Mouse (Mus musculus) embryonic facial prominence, embryonic 11.5 days (tissue): ENCODE data around the gene Dynlrb1. TPM values are rescaled to one million over a fixed set of nuclear protein-coding genes. Genes with fewer than 3 reads are reported as not detected.

Experiments used
- ATAC-seq: fragments of 200-750 bp; cut with Nextera tagmentation; replicated peaks from 2 replicates; pipeline ENCODE4 v1.8.0; 2017; ENCODE audit warnings: low read depth; ENCODE audit not compliant: insufficient number of reproducible peaks, low FRiP score, low TSS enrichment
- DNase-seq: peaks from one replicate; pipeline ENCODE4 v3.0.0-alpha.2; 2015; ENCODE audit warnings: low spot score
- H3K27ac ChIP-seq: fragments of 300-500 bp; sonication (generic); replicated peaks from 2 replicates; pipeline ENCODE4 v1.5.1; 2014; ENCODE audit warnings: mild to moderate bottlenecking, low read depth, low read length, control low read depth
- H3K27me3 ChIP-seq: fragments of 300-500 bp; sonication (generic); 2 replicates; pipeline ENCODE4 v1.6.1; 2014; ENCODE audit warnings: mild to moderate bottlenecking, low read length, moderate library complexity, mixed read lengths; ENCODE audit not compliant: control insufficient read depth, insufficient read depth
- H3K36me3 ChIP-seq: fragments of 300-500 bp; sonication (generic); replicated peaks from 2 replicates; pipeline ENCODE4 v1.6.1; 2014; ENCODE audit warnings: low read depth, mild to moderate bottlenecking, low read length, moderate library complexity, mixed read lengths; ENCODE audit not compliant: control insufficient read depth, insufficient read depth
- H3K4me1 ChIP-seq: fragments of 300-500 bp; sonication (generic); 2 replicates; pipeline ENCODE4 v1.6.1; 2014; ENCODE audit warnings: low read length, mixed read lengths; ENCODE audit not compliant: control insufficient read depth, insufficient read depth
- H3K4me2 ChIP-seq: fragments of 300-500 bp; sonication (generic); 2 replicates; pipeline ENCODE4 v1.6.1; 2014; ENCODE audit warnings: low read depth, mild to moderate bottlenecking, control low read depth, low read length, moderate library complexity
- H3K4me3 ChIP-seq: fragments of 300-500 bp; sonication (generic); 2 replicates; pipeline ENCODE4 v1.5.1; 2014; ENCODE audit warnings: low read depth, low read length, control low read depth
- H3K9ac ChIP-seq: fragments of 300-500 bp; sonication (generic); replicated peaks from 2 replicates; pipeline ENCODE4 v1.6.1; 2014; ENCODE audit warnings: mild to moderate bottlenecking, control low read depth, low read length
- H3K9me3 ChIP-seq: fragments of 300-500 bp; sonication (generic); replicated peaks from 2 replicates; pipeline ENCODE4 v1.6.1; 2016; ENCODE audit warnings: mild to moderate bottlenecking, low read length, inconsistent platforms, mixed read lengths; ENCODE audit not compliant: control insufficient read depth
- WGBS: fragments of 180-500 bp; shearing (Covaris S2); extraction: QIAGEN DNeasy Blood & Tissue Kit; methylation state at CpG from one replicate; pipeline ENCODE4 v1.1.7; 2014; 5-methylcytosine and 5-hydroxymethylcytosine counted together
- polyA plus RNA-seq: library from polyadenylated mRNA; unstranded; fragments of >200 nt; fragmentation: Nextera tagmentation; extraction: Ambion mirVana; gene quantifications from 2 replicates; pipeline ENCODE4 v1.2.1, GENCODE M21; 2014

Dynlrb1 gene
- polyA plus RNA-seq, 1 experiment from 2014 or later, result 515 TPM

DNA sequence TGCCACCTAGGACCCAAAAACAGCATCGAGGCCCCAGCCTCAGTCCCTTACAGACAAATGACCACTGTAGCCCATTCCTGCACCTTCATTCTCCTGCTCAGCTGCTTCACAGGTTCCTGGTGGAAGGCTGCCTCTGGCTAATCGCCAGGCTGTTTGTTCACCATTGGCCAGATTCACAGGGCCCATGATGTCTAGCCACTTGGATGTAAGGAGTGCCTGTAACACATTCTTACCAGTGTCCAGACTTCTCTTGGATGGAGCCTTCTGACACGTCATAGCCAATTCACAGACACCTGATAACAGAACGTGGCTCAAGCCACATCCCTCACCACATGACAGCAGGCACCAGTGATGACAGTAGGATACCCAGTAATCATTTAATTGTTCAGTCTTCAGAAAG is 9.9 kb downstream of the Dynlrb1 start:
- DNase-seq, result no peak
- Histone ChIP-seq H3K4me1 (no peaks in the 10 kb centered on the region), H3K4me2 (no peak overlapping the region), H3K27ac (no peak overlapping the region), H3K27me3 (no peaks in the 10 kb centered on the region), H3K9ac (no peak overlapping the region), H3K9me3 (no peaks in the 10 kb centered on the region), H3K36me3 (peaks cover 24% of the 10 kb centered on the region), H3K4me3 (no peak overlapping the region)
- 94% methylated on average over 4 of the region's 4 CpGs for WGBS
- no peak for ATAC-seq

DNA sequence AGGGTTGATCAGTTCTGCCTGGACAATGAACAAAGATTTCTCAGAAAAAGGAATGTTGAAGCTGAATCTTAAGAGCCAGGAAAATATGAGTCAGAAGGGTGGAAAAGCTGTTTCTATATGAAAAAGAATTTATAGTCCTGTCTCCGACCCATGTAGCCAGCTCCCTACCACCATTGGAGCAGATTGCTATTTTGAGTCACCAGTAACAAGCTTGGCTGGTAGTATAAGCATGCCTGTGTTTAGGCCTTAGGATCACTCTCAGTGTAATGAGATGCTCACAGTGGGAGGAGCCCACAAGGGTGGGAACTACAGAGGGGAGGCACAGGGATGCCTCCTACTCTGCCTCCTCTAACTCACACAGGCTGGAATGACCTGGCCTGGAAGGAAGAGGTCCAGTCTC is 11.9 kb downstream of the Dynlrb1 start:
- ATAC-seq (no peak), DNase-seq (no peak)
- Histone ChIP-seq H3K36me3 (peaks cover 24% of the 10 kb centered on the region), H3K4me2 (no peak overlapping the region), H3K27me3 (no peaks in the 10 kb centered on the region), H3K9me3 (no peaks in the 10 kb centered on the region), H3K4me1 (no peaks in the 10 kb centered on the region), H3K27ac (no peak overlapping the region), H3K9ac (no peak overlapping the region), H3K4me3 (no peak overlapping the region)
- 93% methylated on average over 1 of the region's 1 CpGs for whole genome bisulfite sequencing

DNA sequence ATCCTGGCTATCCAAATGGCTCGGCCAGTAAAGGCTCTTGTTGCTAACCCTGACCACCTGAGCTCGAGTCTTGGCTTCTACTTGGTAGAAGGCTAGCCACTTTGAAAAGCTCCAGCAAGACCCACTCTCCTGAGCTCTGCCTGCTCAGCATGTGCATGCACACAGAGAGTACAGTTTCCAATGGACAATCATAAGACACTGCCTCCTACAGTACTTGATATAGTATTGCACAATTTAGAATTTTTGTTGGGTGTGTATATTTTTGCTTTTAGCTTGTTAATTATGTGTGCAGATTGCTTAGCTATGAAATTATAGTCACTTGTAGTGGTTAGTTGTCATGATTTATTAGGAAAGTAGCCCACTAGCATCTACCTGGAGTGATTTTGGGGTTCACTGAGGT is 12.4 kb downstream of the Dynlrb1 start:
- Histone ChIP-seq H3K36me3 (peaks cover 24% of the 10 kb centered on the region), H3K4me2 (no peak overlapping the region), H3K9ac (no peak overlapping the region), H3K27ac (no peak overlapping the region), H3K4me1 (no peaks in the 10 kb centered on the region), H3K4me3 (no peak overlapping the region), H3K9me3 (no peaks in the 10 kb centered on the region), H3K27me3 (no peaks in the 10 kb centered on the region)
- DNase-seq, result no peak
- no peak for ATAC-seq
- WGBS, result 88% methylated on average over 2 of the region's 2 CpGs

DNA sequence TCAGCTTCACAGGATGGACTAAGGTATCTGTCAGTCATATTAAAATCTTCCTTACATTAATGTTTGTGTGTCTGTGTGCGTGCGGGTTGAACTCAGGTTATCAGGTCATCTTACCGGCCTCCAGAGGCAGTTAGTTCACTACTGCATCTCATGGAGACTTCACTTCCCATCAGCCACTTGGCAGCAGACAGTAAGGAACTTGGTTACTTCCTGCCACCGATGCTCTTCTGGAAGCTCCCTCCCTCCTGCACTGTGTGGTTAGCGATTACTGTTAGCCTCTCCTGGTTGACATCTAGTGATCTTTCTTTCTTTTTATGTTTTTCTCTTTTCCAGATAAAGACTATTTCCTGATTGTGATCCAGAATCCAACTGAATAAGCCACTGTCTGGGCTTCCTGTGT is 13.3 kb downstream of the Dynlrb1 start:
- peaks cover 24% of the 10 kb centered on the region for H3K36me3 ChIP-seq

DNA sequence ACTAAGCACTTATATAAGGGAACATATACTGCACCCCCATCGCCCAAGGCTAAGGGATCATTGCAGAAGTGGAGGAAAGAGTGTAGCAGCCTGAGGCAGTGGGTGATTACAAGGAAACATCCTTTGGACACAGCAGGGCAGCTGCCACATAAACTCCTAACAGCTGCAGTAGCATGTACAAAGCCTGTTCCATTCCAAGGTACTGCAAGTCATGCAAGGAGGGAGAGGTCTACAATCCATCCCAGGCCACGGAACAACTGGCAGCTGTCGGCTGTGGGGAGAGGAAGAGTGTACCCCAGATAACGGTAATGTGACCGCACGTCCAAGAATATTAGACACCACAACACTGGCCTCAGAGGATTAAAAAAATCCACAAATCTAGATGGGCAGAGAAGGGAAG is 29.2 kb downstream of the Dynlrb1 start:
- no peaks in the 10 kb centered on the region for H3K36me3 ChIP-seq
- no peak overlapping the region for H3K4me2 ChIP-seq
- DNase-seq, result no peak
- no peaks in the 10 kb centered on the region for H3K27me3 ChIP-seq
- H3K9me3 ChIP-seq, result no peaks in the 10 kb centered on the region
- no peaks in the 10 kb centered on the region for H3K4me1 ChIP-seq
- no peak overlapping the region for H3K9ac ChIP-seq
- H3K4me3 ChIP-seq, result no peak overlapping the region
- no peak for ATAC-seq
- no peak overlapping the region for H3K27ac ChIP-seq
- WGBS, result 83% methylated on average over 6 of the region's 6 CpGs

More for the DNA sequence above, 13.3 kb downstream of the Dynlrb1 start:
- no peak for DNase-seq
- 92% methylated on average over 5 of the region's 5 CpGs for WGBS
- no peak overlapping the region for H3K9ac ChIP-seq
- no peak overlapping the region for H3K4me2 ChIP-seq
- no peak overlapping the region for H3K27ac ChIP-seq
- no peaks in the 10 kb centered on the region for H3K27me3 ChIP-seq
- H3K4me3 ChIP-seq, result no peak overlapping the region
- H3K4me1 ChIP-seq, result no peaks in the 10 kb centered on the region
- H3K9me3 ChIP-seq, result no peaks in the 10 kb centered on the region
- no peak for ATAC-seq

DNA sequence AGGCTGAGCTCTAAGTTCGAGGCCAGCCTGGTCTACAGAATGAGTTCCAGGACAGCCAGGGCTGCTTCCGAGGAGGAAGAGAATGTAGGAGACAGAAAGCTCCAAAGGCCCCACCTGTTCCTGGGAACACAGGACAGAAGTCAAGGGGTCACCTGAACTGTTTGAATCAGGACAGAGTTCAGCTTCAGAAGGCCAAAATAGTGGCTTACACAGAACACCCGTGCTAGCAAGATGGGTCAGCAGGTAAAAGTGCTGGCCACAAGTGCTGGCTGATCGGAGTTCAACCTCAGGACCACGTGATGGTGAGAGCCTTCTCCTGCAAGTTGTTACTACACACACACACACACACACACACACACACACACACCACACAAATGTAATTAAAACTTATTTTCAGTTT is 30.6 kb downstream of the Dynlrb1 start:
- ATAC-seq (no peak), DNase-seq (no peak)
- 90% methylated on average over 5 of the region's 5 CpGs for WGBS
- no peaks in the 10 kb centered on the region for H3K27me3 ChIP-seq
- no peaks in the 10 kb centered on the region for H3K9me3 ChIP-seq
- H3K36me3 ChIP-seq, result no peaks in the 10 kb centered on the region
- H3K4me2 ChIP-seq, result no peak overlapping the region
- H3K27ac ChIP-seq, result no peak overlapping the region
- no peaks in the 10 kb centered on the region for H3K4me1 ChIP-seq
- no peak overlapping the region for H3K4me3 ChIP-seq
- no peak overlapping the region for H3K9ac ChIP-seq

DNA sequence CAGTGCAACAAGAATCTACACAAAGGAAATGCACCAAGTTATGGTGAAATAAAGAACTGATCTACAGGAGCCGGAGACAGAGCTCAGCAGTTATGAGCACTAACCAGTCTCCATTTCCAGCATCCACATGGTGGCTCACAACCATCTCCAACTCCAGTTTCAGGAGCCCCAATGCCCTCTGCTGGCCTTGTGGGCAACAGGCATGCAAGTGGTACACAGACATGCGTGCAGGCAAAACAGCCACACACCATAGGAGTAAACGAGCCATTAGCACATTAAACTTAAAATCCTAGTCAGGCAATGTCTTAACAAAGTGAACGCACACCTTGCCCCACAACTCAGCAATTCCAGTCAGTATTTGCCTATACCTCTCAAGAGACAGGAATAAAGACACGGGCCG is 35.6 kb downstream of the Dynlrb1 start:
- ATAC-seq, result no peak
- WGBS, result 82% methylated on average over 6 of the region's 6 CpGs
- peak; percentile 12 for DNase-seq
- H3K9ac ChIP-seq, result no peak overlapping the region
- no peaks in the 10 kb centered on the region for H3K36me3 ChIP-seq
- no peaks in the 10 kb centered on the region for H3K4me1 ChIP-seq
- H3K4me3 ChIP-seq, result no peak overlapping the region
- H3K27me3 ChIP-seq, result no peaks in the 10 kb centered on the region
- no peak overlapping the region for H3K4me2 ChIP-seq
- H3K27ac ChIP-seq, result no peak overlapping the region
- no peaks in the 10 kb centered on the region for H3K9me3 ChIP-seq

DNA sequence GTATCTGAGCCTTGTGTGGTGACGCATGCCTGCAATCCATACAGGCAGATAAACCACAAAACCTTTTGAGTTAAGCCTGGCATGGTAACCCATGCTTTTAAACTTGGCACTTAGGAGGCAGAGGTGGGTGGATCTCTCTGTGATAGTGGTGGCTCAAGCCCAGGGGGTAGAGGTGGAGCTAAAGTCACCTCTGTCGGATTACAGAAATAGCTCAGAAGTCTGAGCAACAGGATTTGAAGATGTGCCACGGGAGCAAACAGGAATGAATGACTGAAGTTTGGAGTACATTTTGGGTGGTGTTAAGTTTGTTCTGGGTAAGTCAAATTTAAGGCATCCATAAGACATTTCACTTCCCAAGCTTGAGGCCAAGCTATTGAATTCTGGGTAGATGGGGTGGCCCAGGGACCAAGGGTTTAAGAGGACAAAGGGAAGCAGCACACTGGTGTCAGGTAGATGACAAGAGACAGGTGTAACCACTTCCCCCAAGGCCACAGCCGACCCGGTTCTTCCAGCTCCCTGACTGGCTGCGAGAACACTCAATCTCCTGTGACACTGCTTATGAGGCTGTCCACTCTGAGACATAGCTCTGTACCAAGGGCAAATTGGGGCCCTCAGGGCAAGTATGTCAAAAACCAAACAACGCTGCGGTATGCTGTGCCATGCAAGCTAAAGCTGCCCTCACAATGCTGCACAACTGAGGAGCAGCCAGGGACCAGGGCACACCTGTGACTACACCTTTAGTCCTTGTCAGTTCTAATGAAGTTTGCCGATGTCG is 36.2 kb downstream of the Dynlrb1 start:
- Histone ChIP-seq H3K4me1 (no peaks in the 10 kb centered on the region; the same call in 1 of the 2 replicates), H3K4me2 (no peak overlapping the region), H3K36me3 (no peaks in the 10 kb centered on the region), H3K4me3 (no peak overlapping the region), H3K27me3 (no peaks in the 10 kb centered on the region), H3K9ac (no peak overlapping the region), H3K27ac (no peak overlapping the region), H3K9me3 (no peaks in the 10 kb centered on the region)
- no peak for ATAC-seq
- no peak for DNase-seq
- 73% methylated on average over 10 of the region's 10 CpGs for WGBS
